Mouse (Mus musculus) left cerebral cortex, postnatal 36 days (tissue): ENCODE measurements at regions not wholly inside any gene's neighbourhood (a gene's known extent, or its start where the extent isn't known, plus 50 kb on each side); places are given as distances from the start of the nearest gene placed in this dataset.

ENCODE experiments used
- DNase-seq, 2 experiments: peaks; one replicate each; pipeline ENCODE4 v3.0.0; 2021 to 2022; ENCODE audit warnings: low spot score in 2 of 2, mixed read lengths in 1 of 2
- intact Hi-C: fragments of 180-260 bp; cut with DNase I; formaldehyde crosslinking; loops from one replicate; pipeline ENCODE4 v1.15.1; 2025

- intact Hi-C loops = no loop called here
- no peak for DNase-seq
Measured at GRCm38 (mm10) chrX:23556271-23556670, 136.6 kb upstream of the Wdr44 start.

- intact Hi-C loops = loop anchor here (10.0 kb wide), 1 partner anchor 221 kb away; no protein-coding TSS in a partner anchor
- no peak for DNase-seq
Measured at GRCm38 (mm10) chrX:23565581-23565980, 127.3 kb upstream of the Wdr44 start.
